Mouse (Mus musculus) embryonic facial prominence, embryonic 13.5 days (tissue): ENCODE measurements around the gene Adora2b. TPM values are rescaled to one million over a fixed set of nuclear protein-coding genes. Genes with fewer than 3 reads are reported as not detected.

ENCODE experiments used
- ATAC-seq: fragments of 200-750 bp; cut with Nextera tagmentation; 2 replicates; pipeline ENCODE4 v1.8.0; 2017; ENCODE audit warnings: low read depth; ENCODE audit not compliant: insufficient number of reproducible peaks, insufficient read depth, low FRiP score, low TSS enrichment
- H3K27ac ChIP-seq: fragments of 300-500 bp; sonication (generic); 2 replicates; pipeline ENCODE4 v1.5.1; 2015; ENCODE audit warnings: moderate library complexity, mild to moderate bottlenecking, inconsistent platforms
- H3K27me3 ChIP-seq: fragments of 300-500 bp; sonication (generic); 2 replicates; pipeline ENCODE4 v1.6.1; 2015; ENCODE audit warnings: mild to moderate bottlenecking, inconsistent platforms
- H3K36me3 ChIP-seq: fragments of 300-500 bp; sonication (generic); 2 replicates; pipeline ENCODE4 v1.6.1; 2015; ENCODE audit warnings: mild to moderate bottlenecking, inconsistent platforms
- H3K4me1 ChIP-seq: fragments of 300-500 bp; sonication (generic); 2 replicates; pipeline ENCODE4 v1.6.1; 2015; ENCODE audit warnings: inconsistent platforms
- H3K4me2 ChIP-seq: fragments of 300-500 bp; sonication (generic); 2 replicates; pipeline ENCODE4 v1.6.1; 2015; ENCODE audit warnings: moderate library complexity, mild to moderate bottlenecking, inconsistent platforms
- H3K4me3 ChIP-seq: fragments of 300-500 bp; sonication (generic); 2 replicates; pipeline ENCODE4 v1.5.1; 2015; ENCODE audit warnings: mild to moderate bottlenecking, inconsistent platforms
- H3K9ac ChIP-seq: fragments of 300-500 bp; sonication (generic); 2 replicates; pipeline ENCODE4 v1.6.1; 2015; ENCODE audit warnings: mild to moderate bottlenecking, inconsistent platforms
- H3K9me3 ChIP-seq: fragments of 300-500 bp; sonication (generic); 2 replicates; pipeline ENCODE4 v1.6.1; 2016; ENCODE audit warnings: inconsistent platforms
- WGBS: fragments of 180-500 bp; shearing (Covaris S2); methylation state at CpG from one replicate; pipeline ENCODE4 v1.1.7; 2015; ENCODE audit warnings: mixed read lengths; 5-methylcytosine and 5-hydroxymethylcytosine counted together
- polyA plus RNA-seq: library from polyadenylated mRNA; unstranded; fragments of >200 nt; fragmentation: Nextera tagmentation; extraction: Ambion mirVana; gene quantifications from 2 replicates; pipeline ENCODE4 v1.2.1, GENCODE M21; 2015

Gene Adora2b
- polyA plus RNA-seq = 14.3 and 17.2 TPM in 2 replicates

- Histone ChIP-seq H3K36me3 (no peaks in the 10 kb centered on the region), H3K27ac (peak within 1 kb of the TSS; percentile 83), H3K4me3 (peak within 1 kb of the TSS; percentile 68), H3K4me2 (peak within 1 kb of the TSS; percentile 99), H3K4me1 (peaks cover 48% of the 10 kb centered on the region), H3K9ac (peak within 1 kb of the TSS; percentile 75), H3K9me3 (peaks cover 3% of the 10 kb centered on the region; the same call in 1 of the 2 replicates), H3K27me3 (0 out of 2 replicates have a peak, but pooled peaks cover 3% of the 10 kb centered on the region)
- peak; percentile 56 for ATAC-seq
- under 1% methylated on average over 68 of the region's 69 CpGs for WGBS
Measured at GRCm38 (mm10) chr11:62248401-62249244, at the start of gene Adora2b. Adora2b (plus strand) TSS chr11:62248984.

- Histone ChIP-seq H3K27ac (no peak overlapping the region), H3K4me3 (no peak overlapping the region), H3K36me3 (no peaks in the 10 kb centered on the region), H3K9me3 (no peaks in the 10 kb centered on the region), H3K27me3 (no peaks in the 10 kb centered on the region), H3K4me2 (no peak overlapping the region), H3K9ac (no peak overlapping the region), H3K4me1 (peaks cover 6% of the 10 kb centered on the region; the same call in 1 of the 2 replicates)
- 58% methylated on average over 5 of the region's 5 CpGs for WGBS
- no peak for ATAC-seq
Measured at GRCm38 (mm10) chr11:62200901-62201512, 47.8 kb upstream of the Adora2b start.

GRCm38 (mm10) chr11:62202645-62203044, 46.1 kb upstream of the Adora2b start:
- no peak for ATAC-seq
- no peaks in the 10 kb centered on the region for H3K9me3 ChIP-seq
- peaks cover 6% of the 10 kb centered on the region; the same call in 1 of the 2 replicates for H3K4me1 ChIP-seq
- H3K36me3 ChIP-seq = no peaks in the 10 kb centered on the region
- 85% methylated on average over 1 of the region's 1 CpGs for WGBS
- H3K27ac ChIP-seq = no peak overlapping the region
- no peak overlapping the region for H3K4me3 ChIP-seq
- H3K4me2 ChIP-seq = no peak overlapping the region
- H3K9ac ChIP-seq = no peak overlapping the region
- no peaks in the 10 kb centered on the region for H3K27me3 ChIP-seq

GRCm38 (mm10) chr11:62209111-62209510, 39.7 kb upstream of the Adora2b start:
- no peaks in the 10 kb centered on the region for H3K27me3 ChIP-seq
- no peak for ATAC-seq
- WGBS = 71% methylated on average over 2 of the region's 2 CpGs
- no peak overlapping the region for H3K27ac ChIP-seq
- H3K4me3 ChIP-seq = no peak overlapping the region
- no peak overlapping the region for H3K4me2 ChIP-seq
- peaks cover 3% of the 10 kb centered on the region; the same call in 1 of the 2 replicates for H3K4me1 ChIP-seq
- H3K9me3 ChIP-seq = no peaks in the 10 kb centered on the region
- H3K36me3 ChIP-seq = no peaks in the 10 kb centered on the region
- no peak overlapping the region for H3K9ac ChIP-seq

GRCm38 (mm10) chr11:62209891-62210290, 38.9 kb upstream of the Adora2b start:
- WGBS = 63% methylated on average over 4 of the region's 4 CpGs
- no peak overlapping the region for H3K9ac ChIP-seq
- no peak overlapping the region for H3K4me2 ChIP-seq
- peaks cover 3% of the 10 kb centered on the region; the same call in 1 of the 2 replicates for H3K4me1 ChIP-seq
- H3K9me3 ChIP-seq = no peaks in the 10 kb centered on the region
- H3K4me3 ChIP-seq = no peak overlapping the region
- no peaks in the 10 kb centered on the region for H3K27me3 ChIP-seq
- ATAC-seq = no peak
- H3K36me3 ChIP-seq = no peaks in the 10 kb centered on the region
- no peak overlapping the region for H3K27ac ChIP-seq

- H3K4me2 ChIP-seq = no peak overlapping the region
- WGBS = 88% methylated on average over 12 of the region's 12 CpGs
- H3K27ac ChIP-seq = no peak overlapping the region
- ATAC-seq = no peak
- no peaks in the 10 kb centered on the region for H3K27me3 ChIP-seq
- no peak overlapping the region for H3K9ac ChIP-seq
- no peak overlapping the region for H3K4me3 ChIP-seq
- no peaks in the 10 kb centered on the region for H3K36me3 ChIP-seq
- peaks cover 3% of the 10 kb centered on the region; the same call in 1 of the 2 replicates for H3K4me1 ChIP-seq
- no peaks in the 10 kb centered on the region for H3K9me3 ChIP-seq
Measured at GRCm38 (mm10) chr11:62213384-62213989, 35.3 kb upstream of the Adora2b start.

- no peaks in the 10 kb centered on the region for H3K4me1 ChIP-seq
- WGBS = 73% methylated on average over 2 of the region's 2 CpGs
- no peak overlapping the region for H3K4me3 ChIP-seq
- no peaks in the 10 kb centered on the region for H3K9me3 ChIP-seq
- H3K27ac ChIP-seq = no peak overlapping the region
- no peak overlapping the region for H3K9ac ChIP-seq
- no peaks in the 10 kb centered on the region for H3K27me3 ChIP-seq
- H3K36me3 ChIP-seq = no peaks in the 10 kb centered on the region
- H3K4me2 ChIP-seq = no peak overlapping the region
- no peak for ATAC-seq
Measured at GRCm38 (mm10) chr11:62215107-62215506, 33.7 kb upstream of the Adora2b start.

- no peak overlapping the region for H3K27ac ChIP-seq
- no peak overlapping the region for H3K9ac ChIP-seq
- no peak overlapping the region for H3K4me3 ChIP-seq
- ATAC-seq = no peak
- no peaks in the 10 kb centered on the region for H3K9me3 ChIP-seq
- H3K36me3 ChIP-seq = no peaks in the 10 kb centered on the region
- no peaks in the 10 kb centered on the region for H3K4me1 ChIP-seq
- H3K27me3 ChIP-seq = no peaks in the 10 kb centered on the region
- WGBS = 75% methylated on average over 6 of the region's 6 CpGs
- H3K4me2 ChIP-seq = no peak overlapping the region
Measured at GRCm38 (mm10) chr11:62217751-62218150, 31.0 kb upstream of the Adora2b start.

GRCm38 (mm10) chr11:62220756-62221510, 27.9 kb upstream of the Adora2b start:
- H3K27me3 ChIP-seq = no peaks in the 10 kb centered on the region
- no peak for ATAC-seq
- H3K27ac ChIP-seq = no peak overlapping the region
- no peak overlapping the region for H3K4me2 ChIP-seq
- no peak overlapping the region for H3K9ac ChIP-seq
- 87% methylated on average over 7 of the region's 7 CpGs for WGBS
- no peak overlapping the region for H3K4me3 ChIP-seq
- H3K4me1 ChIP-seq = no peaks in the 10 kb centered on the region
- no peaks in the 10 kb centered on the region for H3K36me3 ChIP-seq
- no peaks in the 10 kb centered on the region for H3K9me3 ChIP-seq

GRCm38 (mm10) chr11:62223416-62223815, 25.4 kb upstream of the Adora2b start:
- Histone ChIP-seq H3K27me3 (no peaks in the 10 kb centered on the region), H3K4me1 (no peaks in the 10 kb centered on the region), H3K27ac (no peak overlapping the region), H3K4me2 (no peak overlapping the region), H3K4me3 (no peak overlapping the region), H3K9me3 (no peaks in the 10 kb centered on the region), H3K36me3 (no peaks in the 10 kb centered on the region), H3K9ac (no peak overlapping the region)
- no peak for ATAC-seq
- WGBS = 85% methylated on average over 5 of the region's 5 CpGs

- 91% methylated on average over 7 of the region's 7 CpGs for WGBS
- ATAC-seq = no peak
Measured at GRCm38 (mm10) chr11:62223962-62224361, 24.8 kb upstream of the Adora2b start.

More at GRCm38 (mm10) chr11:62223962-62224361, 24.8 kb upstream of the Adora2b start:
- H3K4me2 ChIP-seq = no peak overlapping the region
- no peaks in the 10 kb centered on the region for H3K9me3 ChIP-seq
- H3K4me3 ChIP-seq = no peak overlapping the region
- H3K9ac ChIP-seq = no peak overlapping the region
- no peaks in the 10 kb centered on the region for H3K27me3 ChIP-seq
- H3K36me3 ChIP-seq = no peaks in the 10 kb centered on the region
- H3K4me1 ChIP-seq = no peaks in the 10 kb centered on the region
- no peak overlapping the region for H3K27ac ChIP-seq
